Mouse (Mus musculus) heart, postnatal 25 days (tissue): ENCODE data around the gene Shpk. TPM values are rescaled to one million over a fixed set of nuclear protein-coding genes. Genes with fewer than 3 reads are reported as not detected.
A peak's percentile ranks its signal among the peaks of the same experiment; 100 is the strongest.

Experiments
- DNase-seq: peaks from one replicate; pipeline ENCODE4 v3.0.0; 2022; ENCODE audit warnings: low spot score
- intact Hi-C: fragments of 180-260 bp; cut with DNase I; formaldehyde crosslinking; loops from one replicate; pipeline ENCODE4 v1.15.1; 2025
- total RNA-seq, 2 experiments: library from RNA; stranded (reverse); gene quantifications; 2 replicates each; pipeline ENCODE4 v1.2.3; 2021

Gene Shpk
- total RNA-seq, 2 experiments from 2014 or later: 1.4 TPM

- peak; percentile 80 for DNase-seq
- intact Hi-C loops: loop anchor here (2.0 kb wide), 1 partner anchor 20 kb away; no protein-coding TSS in a partner anchor
Observed at GRCm38 (mm10) chr11:73198603-73199229, 544 bp upstream of the Shpk start, which contains the start of gene Ctns. Gene Ctns, minus strand, starts transcription at chr11:73199042.

DNA sequence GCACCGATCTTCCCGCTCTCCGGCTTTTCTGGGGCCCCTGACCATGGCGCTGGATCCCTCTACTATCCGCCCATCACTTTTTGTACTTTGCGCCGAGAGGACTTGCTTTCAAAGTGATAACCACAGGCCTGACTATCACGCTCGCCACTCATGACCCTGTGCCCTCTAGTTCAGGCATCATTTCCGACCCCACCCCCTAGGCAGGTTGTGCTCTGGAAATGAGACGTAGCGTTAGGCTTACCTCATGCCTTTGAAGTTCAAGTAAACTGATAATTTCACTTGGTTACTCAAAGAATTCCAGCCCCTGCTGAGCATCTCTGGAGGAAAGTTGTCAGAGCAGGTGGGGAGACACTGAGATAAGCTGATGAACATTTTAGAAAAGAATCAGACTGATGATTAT lies 619 bp downstream of the Shpk start:
- intact Hi-C loops: loop anchor here (2.0 kb wide), 2 partner anchors 21 to 61 kb away; partner anchors contain the start of gene Haspin

DNA sequence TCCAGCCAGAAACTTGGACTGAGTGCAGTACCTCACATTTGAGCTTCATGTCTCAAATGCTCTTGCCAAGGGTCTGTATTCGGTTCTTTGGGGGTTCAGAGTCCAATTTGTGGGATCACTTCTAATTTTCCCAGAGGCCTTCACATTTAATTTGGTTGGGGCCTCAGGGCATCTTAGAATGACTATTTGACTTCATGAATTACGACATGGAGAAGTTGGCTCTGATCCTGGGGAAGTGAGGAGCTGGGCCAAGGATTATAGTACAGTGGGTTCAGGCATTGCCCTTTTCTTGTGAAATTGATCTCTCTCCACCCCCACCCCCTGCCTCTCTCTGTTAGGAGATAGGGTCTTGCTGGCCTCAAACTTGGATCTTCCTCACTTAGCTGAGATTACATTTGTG lies 1.8 kb downstream of the Shpk start:
- intact Hi-C loops: loop anchor here (2.0 kb wide), 1 partner anchor 62 kb away; the partner anchor contains the start of gene Haspin

More for the DNA sequence above, 619 bp downstream of the Shpk start:
- no peak for DNase-seq

DNA sequence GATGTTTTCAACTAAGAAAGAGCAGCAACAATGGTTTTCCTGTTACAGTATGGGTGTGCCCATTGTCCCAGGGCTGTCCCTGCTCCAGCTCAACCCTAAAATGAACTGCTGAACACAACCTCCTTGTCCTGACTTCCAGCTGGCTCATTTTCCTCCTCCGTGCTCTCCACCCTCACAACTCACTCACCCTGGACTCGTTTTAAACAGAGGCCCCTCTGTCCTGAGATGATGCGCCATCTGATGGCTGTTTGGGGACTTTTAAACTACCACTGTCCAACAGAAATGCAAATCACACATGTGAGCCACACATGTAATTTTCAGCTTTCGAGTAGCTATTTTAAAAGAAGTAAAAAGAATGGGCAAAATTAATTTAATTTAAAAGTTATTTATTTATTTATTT lies 2.3 kb downstream of the Shpk start:
- intact Hi-C loops: loop anchor here (2.0 kb wide), 1 partner anchor 63 kb away; the partner anchor contains the start of gene Haspin
- peak; percentile 24 for DNase-seq

More for the DNA sequence above, 1.8 kb downstream of the Shpk start:
- no peak for DNase-seq

DNA sequence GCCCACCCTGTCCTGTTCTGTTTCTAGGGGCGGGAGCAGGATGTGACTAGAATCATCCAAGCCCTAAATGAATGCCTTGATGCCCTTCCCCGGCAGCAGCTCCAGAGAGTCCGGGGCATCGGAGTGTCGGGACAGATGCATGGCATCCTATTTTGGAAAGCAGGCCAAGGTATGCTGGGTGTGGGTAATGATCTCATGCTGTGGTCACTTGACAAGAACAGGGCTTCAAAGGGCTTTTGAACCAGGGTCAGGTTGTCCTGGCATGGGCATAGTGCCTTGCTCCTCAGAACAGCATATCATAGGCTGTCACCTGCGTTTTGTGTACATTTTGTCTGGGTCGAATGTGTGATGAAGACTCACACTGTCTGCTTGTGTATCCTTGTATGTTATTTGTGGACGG lies 4.6 kb downstream of the Shpk start:
- no peak for DNase-seq
- intact Hi-C loops: no loop called here

DNA sequence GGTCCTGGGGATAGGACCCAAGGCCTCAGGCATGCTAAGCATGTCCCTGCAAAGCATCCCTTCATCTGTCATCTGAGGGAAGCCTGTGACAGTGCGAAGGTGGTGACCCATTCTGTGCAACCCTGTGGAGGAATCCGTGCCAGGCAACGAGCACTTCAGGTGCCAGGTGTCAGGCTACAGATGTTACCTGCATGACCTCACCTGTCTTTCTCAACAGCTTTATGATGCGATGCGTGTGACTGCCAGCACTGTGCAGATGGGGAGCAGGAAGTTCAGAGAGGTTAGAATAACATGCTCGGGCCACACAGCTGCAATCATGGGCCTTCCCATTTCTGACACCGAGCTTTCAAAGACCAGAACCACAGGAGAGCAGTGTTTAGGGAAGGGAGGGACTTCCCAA lies 5.9 kb downstream of the Shpk start:
- intact Hi-C loops: no loop called here
- DNase-seq: no peak

- intact Hi-C loops: no loop called here
- no peak for DNase-seq
Observed at GRCm38 (mm10) chr11:73207621-73208020, 8.4 kb downstream of the Shpk start.

GRCm38 (mm10) chr11:73213956-73214355 lies 14.7 kb downstream of the Shpk start:
- intact Hi-C loops: no loop called here
- DNase-seq: no peak

DNA sequence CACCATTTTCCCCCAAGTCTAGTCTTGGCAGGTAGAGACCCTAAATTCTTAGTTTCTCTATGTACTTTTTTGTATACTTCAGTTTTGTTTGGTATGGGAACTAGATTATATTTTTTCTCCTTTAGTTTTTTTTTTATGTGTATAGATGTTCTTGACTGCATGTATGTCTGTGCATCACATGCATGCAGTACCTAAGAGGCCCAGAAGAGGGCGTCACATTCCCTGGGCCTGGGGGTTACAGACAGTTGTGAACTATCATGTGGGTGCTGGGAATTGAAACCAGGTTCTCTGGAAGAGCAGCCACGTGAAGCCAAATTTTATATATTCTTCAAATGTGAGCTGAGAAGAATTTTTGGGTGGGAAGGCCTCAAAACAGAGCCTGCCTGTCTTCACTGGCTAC lies 20.4 kb downstream of the Shpk start:
- no peak for DNase-seq
- intact Hi-C loops: loop anchor here (5.0 kb wide), 1 partner anchor 63 kb away; no protein-coding TSS in a partner anchor

DNA sequence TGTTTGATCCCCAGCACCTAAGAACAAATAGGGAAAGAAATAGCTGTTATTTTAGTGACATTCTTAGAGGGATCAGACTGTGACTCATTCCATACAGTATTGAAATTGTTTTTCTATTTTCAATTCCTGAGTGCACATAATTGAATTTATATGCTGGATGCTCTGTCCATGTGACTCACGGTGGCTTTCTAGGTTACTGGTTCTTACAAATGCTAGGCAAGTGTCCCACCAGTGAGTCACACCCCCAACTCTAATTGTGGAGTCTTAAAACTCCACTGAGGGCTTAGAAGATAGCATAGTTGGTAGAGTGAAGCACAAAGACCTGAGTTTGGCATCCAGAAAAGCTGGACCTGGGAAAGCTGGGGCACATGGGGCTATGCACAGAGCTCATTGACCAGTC lies 21.4 kb downstream of the Shpk start:
- intact Hi-C loops: loop anchor here (5.0 kb wide), 1 partner anchor 62 kb away; no protein-coding TSS in a partner anchor

DNA sequence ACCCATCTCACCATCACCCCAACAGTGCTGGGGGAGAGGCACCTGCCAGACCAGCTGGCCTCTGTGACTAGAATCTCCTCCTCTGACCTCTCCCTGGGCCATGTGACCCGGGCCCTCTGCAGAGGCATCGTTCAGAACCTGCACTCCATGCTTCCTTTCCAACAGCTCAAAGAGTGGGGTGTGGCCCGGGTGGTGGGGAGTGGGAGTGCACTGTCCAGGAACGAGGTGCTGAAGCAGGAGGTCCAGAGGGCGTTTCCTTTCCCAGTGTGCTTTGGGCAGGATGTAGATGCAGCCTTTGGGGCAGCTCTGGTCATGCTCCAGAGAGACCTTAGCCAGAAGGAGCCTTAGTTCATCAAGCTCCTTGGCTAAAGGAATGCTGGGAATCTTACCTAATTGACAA lies 23.6 kb downstream of the Shpk start:
- no peak for DNase-seq
- intact Hi-C loops: loop anchor here (5.0 kb wide), 1 partner anchor 59 kb away; no protein-coding TSS in a partner anchor

More for the DNA sequence above, 21.4 kb downstream of the Shpk start:
- no peak for DNase-seq

GRCm38 (mm10) chr11:73223966-73224365 lies 24.7 kb downstream of the Shpk start:
- intact Hi-C loops: loop anchor here (5.0 kb wide), 1 partner anchor 58 kb away; no protein-coding TSS in a partner anchor
- no peak for DNase-seq

- DNase-seq: no peak
- intact Hi-C loops: no loop called here
Observed at GRCm38 (mm10) chr11:73225856-73226255, 26.6 kb downstream of the Shpk start.

- intact Hi-C loops: no loop called here
- DNase-seq: no peak
Observed at GRCm38 (mm10) chr11:73228881-73229280, 29.6 kb downstream of the Shpk start.

DNA sequence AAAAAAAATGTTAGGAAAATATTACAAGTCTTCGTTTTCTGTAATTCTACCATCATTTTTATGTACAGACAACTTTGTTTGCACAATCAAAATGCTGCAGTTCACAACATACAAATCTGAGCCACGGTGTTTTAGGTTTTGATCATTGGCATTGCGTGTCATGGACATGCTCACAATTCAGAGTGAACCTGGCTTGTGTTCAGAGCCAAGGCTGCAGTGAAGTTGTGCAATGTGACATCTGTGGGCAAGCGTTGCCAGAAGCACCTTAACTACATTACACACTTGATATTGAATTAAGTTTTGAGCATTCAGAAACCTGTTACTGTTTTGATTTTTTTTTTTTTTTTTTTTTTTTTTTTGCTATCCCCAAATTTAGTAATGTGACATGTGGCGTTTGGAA lies 30.8 kb downstream of the Shpk start:
- intact Hi-C loops: no loop called here

DNA sequence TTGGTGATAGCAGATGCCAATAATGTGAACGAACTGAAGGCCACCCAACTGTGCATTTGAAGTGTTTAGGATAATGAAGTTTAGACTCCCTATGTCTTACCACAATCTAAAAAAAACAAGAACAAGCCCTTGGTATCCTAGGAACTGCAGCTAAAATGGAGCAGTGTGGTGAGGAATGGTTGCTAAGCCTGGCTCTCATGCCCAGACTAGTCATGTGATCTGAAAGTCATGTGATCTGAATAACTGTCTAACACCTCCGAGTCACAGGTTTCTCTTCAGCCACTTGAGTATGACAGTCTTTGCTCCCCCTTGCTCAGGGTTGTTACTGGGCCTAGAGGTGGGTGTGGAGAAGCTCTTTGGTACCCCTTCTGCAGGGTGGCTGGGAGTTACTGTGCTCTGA lies 33.3 kb downstream of the Shpk start:
- DNase-seq: no peak
- intact Hi-C loops: no loop called here

More for the DNA sequence above, 30.8 kb downstream of the Shpk start:
- DNase-seq: no peak

DNA sequence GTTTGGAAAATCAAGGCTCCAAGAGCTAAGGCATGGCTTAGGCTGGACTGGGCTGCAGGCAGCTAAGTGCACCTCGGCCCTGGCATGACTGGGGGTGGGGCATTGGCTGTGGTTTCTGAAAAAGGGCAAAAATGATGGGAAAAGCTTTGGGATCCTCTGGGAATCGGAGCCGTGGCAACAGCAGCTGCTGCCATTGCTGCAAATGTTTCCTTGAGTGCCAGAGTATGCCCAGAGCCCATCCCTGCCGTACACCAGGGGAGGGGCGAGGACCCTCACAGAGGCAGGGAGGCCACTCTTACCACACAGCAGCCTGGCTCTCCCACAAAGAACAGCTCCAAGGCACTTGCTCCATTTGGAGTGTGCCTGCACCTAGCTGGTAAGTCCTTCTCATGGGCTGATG lies 34.7 kb downstream of the Shpk start, which contains the start of gene Trpv1:
Gene Trpv1, plus strand, starts transcription at position 301 of the 400 bp plus-strand sequence.
- intact Hi-C loops: no loop called here
- DNase-seq: no peak

- intact Hi-C loops: loop anchor here (5.0 kb wide), 1 partner anchor 46 kb away; no protein-coding TSS in a partner anchor
- peak; percentile 69 for DNase-seq
Observed at GRCm38 (mm10) chr11:73235990-73236701, 36.9 kb downstream of the Shpk start.

DNA sequence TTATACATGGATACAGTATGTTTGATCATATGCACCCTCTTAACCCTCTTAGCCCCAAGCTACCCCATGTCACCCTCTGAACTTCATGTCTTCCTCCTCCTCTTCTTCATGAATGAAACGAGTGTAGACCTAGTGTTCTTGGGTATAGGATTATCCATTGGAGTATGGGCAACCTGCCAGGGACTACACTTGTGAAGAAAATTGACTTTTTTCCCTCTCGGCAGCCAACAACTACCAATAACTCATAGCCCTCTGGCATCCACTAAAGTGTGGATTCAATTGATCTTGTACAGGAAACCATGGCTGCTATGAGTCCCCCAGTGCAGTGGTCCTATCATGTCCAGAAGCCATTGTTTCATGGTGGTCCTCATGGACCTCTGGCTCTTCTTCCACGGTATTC lies 37.5 kb downstream of the Shpk start:
- DNase-seq: no peak
- intact Hi-C loops: loop anchor here (5.0 kb wide), 1 partner anchor 46 kb away; no protein-coding TSS in a partner anchor

GRCm38 (mm10) chr11:73242199-73242598 lies 42.9 kb downstream of the Shpk start:
- DNase-seq: no peak
- intact Hi-C loops: no loop called here

DNA sequence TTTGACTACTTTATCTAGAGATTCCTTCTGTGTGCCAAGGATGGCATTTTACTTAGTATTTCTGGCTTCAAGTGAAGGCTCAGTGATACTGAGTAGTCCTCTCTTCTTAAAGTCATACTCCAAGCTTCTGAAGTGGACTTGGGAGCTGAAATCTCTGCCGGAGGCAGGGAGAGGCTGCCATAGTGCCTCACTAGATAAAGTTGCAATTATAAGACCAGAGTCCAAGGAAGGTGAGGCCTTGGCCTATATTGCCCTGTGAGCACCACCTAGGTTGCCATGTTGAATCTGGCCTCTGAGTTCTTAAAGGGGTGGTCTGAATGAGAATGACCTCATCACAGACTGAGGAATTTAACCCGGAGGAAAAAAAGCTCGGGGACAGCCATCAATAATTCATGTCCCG lies 43.5 kb downstream of the Shpk start:
- DNase-seq: no peak
- intact Hi-C loops: no loop called here
